Mouse (Mus musculus): ENCODE data around the gene Pmp22.

Gene Pmp22

DNA sequence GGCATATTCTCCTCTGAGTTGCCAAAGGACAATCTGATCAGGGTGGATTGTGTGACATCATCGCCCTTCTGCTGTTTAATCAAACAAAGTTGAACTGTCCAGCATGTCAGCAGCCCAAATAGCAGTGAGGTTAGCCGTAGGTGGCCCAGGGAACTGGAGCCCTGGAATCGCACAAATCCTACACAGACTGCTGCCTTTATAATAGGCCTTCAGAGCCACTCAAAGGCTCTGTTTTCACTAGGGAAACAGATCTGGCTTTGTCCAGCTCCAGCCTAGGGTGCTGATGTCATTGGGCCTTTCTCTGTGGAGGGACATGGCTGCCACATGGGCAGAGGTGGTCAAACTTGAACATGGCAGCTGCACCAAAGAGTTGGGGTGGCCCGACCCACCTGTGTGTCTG is 28.3 kb downstream of the Pmp22 start:
- in situ Hi-C loops (cut with MboI, MseI): no loop called here

DNA sequence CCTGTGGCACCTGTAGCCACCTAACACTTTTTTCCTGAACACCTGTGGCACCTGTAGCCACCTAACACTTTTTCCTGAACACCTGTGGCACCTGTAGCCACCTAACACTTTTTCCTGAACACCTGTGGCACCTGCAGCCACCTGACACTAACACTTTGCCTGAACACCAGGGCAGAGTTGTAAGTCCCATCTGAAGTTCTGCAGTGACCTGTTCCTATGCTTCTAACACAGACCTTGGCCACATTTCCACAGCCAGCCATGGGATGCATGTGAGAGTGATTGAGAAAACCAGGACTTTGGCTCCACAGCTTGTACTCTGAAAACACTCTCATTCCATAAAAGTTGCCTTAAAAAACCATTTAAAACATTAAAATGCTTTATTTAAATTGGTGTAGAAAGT is 32.1 kb downstream of the Pmp22 start:
- in situ Hi-C loops (cut with MboI, MseI): loop anchor here (10.0 kb wide), 1 partner anchor 406 kb away; the partner anchor contains the start of gene Gm10428

DNA sequence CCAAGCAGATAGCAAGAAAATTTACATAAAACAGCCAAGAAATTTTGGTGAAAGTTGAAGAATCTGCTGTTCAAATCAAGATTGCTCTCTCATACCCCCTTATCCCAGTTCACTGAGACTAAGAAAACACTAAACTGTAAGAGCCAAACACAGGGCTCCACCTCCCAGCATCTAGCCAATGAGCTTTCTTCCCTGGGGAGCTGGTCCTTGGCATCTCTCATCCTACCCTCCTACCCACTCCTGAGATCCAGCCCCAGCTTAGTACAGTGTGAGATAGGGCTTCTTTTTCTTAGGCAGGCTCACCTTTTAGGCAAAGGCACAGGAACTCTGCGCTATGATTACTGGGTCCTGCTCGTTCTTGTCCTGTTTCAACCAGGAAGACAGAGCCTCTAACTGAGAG is 34.0 kb downstream of the Pmp22 start:
- in situ Hi-C loops (cut with MboI, MseI): loop anchor here (10.0 kb wide), 1 partner anchor 408 kb away; the partner anchor contains the start of gene Gm10428

DNA sequence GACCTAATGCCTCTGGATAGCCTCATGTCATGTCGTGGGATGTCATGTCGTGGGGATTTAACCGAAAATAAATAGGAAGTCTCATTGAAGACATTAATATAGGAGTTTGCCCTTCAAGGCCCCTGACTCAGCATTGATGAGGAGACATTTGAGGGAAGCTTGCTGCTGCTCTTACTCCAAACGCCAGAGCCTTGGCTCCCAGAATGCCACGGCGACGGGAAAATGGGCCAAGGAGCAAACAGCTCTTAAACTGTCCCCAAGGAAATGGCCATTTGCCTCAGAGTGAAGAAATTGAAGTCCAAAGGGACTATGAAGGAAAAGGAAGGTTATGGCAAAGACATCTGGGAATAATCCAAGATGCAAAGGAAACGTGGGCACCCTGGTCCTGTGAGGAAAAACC is 34.8 kb downstream of the Pmp22 start:
- in situ Hi-C loops (cut with MboI, MseI): loop anchor here (10.0 kb wide), 1 partner anchor 409 kb away; the partner anchor contains the start of gene Gm10428

DNA sequence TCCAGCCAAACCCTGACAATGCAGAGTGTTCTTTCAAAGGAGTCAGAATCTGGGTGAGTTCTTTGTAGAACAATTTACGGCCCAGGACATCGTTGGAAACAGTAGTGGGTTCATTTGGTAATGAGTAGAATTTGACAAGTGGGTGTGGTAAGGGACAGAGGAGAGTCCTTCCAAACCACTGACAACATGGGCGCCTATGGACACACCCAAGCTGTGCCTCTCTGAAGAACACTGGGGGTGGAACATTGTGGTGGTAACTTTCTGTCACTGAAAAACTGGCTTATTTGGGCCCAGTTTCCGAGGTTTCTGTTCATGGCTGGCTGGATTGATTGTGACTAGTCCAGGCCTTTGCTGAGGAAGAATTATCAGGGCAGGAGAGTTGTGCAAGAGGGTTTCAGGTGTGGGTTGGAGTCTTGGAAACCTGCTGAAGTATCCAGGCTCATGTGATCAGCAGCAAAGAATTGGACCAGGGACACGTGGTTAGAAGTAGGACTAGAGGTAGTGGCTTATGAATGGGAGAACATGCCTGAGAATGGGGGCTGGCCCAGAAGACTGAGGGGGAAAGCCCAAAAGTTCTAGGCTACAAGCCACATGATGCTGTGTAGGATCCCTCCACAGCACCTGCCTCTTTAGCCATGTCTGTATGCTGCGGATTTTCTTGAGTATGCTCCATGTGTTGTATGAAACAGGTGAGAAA is 35.4 kb downstream of the Pmp22 start:
- in situ Hi-C loops (cut with MboI, MseI): loop anchor here (10.0 kb wide), 1 partner anchor 409 kb away; the partner anchor contains the start of gene Gm10428

DNA sequence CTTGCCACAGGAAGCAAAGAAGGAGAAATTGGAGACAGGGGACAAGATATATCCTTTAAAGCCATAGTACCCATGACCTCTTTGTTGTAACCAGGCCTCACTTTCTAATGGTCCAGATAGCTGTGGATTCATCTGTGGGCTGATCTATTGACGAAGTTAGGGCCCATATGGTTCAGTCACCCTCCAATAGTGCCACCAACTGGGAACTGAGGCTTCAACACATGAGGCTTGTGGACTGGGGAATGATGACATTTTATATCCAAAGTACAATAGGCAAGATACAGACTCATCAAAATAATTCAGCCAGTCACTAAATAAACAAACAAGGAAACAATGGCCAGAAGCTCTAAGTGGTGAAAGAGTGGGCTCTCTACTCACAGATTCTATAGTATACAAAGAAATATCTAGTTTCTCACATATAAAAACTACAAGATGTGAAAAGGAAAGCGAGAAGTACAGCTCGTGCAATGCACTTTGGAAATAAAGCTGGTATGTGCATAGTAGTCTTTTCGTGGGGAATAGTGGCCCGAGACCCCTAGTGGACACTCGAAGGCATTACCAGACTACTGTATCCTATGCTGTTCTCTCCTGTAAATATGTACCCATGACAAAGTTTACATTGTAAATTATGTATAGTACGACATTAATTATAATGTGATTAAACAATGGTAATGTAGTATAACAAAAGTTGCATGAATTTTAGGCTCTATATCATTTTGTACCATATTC is 36.1 kb downstream of the Pmp22 start:
- in situ Hi-C loops (cut with MboI, MseI): loop anchor here (10.0 kb wide), 1 partner anchor 410 kb away; the partner anchor contains the start of gene Gm10428

DNA sequence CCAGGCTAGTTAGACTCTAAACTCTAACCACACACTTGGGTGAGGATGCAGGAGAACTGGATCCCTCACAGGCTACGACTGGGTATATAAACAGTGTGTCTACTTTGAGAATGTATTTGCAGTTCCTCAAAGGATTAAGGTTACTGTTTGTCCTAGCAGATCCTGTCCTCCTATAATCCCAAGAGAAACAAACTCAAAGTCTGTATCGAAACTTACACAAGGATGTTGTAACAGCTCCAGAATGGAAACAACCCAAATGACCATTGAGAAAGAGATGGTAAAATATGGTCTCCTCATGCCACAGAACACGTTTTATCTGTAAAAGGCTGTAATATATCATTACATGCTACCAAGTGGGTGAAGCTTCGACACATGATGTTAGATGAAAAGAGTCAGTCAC is 39.0 kb downstream of the Pmp22 start:
- in situ Hi-C loops (cut with MboI, MseI): loop anchor here (10.0 kb wide), 1 partner anchor 413 kb away; the partner anchor contains the start of gene Gm10428

DNA sequence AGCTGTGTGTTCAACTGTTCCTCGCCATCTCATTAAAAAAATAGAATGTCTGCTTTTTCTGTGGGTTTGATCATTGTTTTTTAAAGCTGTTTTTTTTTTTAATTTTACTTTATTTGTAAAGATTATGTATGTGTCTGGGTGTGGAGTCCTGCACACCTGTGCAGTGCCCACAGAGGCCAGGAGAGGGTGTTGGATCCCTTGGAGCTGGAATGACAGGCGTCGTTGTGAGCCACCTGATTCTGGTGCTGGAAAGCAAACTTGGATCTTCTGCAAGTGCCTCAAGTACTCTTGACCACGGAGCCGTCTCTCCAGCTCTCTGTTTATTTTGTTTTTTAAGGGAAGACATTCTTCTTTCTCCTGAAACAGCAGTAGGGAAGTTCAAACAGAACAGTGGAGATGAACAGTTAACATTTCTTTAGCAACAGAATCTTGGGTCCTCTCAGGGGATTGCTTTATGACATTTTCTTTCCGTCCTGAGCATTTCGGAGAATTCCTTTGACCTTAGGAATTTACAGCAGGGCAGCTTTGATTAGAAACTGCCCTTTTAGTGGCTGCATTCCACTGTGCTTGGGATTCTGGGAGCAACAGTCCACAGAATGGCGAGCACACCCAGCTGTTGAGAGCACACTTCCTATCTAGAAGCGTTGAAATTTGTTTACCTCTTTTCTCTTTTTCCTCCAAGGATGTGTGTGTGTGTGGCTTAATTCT is 39.9 kb downstream of the Pmp22 start:
- in situ Hi-C loops (cut with MboI, MseI): loop anchor here (10.0 kb wide), 1 partner anchor 414 kb away; the partner anchor contains the start of gene Gm10428

DNA sequence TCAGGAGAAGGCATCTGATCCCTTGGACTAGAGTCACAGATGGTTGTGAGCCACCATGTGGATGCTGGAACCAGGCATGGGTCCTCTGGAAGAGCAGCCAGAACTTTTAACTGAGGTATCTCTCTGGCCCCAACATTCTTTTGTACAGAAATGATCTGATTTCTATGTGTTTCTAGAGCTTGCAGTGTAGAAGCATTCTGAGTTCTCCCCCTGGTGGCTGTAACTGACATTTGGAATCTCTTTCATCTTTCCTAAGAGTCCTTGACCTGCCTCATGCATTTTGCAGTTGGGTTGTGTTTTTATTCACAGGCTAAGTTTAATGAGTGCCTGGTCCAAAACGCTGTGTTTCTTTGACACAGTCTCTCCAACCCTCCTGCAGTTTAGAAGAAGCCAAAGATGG is 43.2 kb downstream of the Pmp22 start:
- in situ Hi-C loops (cut with MboI, MseI): no loop called here

DNA sequence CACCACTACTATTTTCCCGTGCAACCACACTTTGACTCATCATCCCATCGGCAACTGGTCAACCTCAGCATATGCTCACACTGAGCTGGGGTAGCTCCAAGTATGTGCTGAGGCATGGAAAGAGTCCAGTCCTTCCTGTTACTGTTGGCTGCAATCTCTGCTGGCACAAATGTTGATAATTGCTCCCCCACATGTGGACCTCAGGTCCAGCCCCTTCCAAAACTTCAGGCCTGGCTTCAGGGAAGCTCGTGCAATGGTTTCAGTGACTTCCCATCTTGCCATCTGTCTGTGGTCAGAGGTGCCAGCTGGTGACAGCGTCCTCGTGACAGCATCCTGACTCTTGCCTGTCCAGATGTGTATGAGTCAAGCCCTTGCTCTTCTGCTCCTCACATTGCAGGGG is 44.8 kb downstream of the Pmp22 start:
- in situ Hi-C loops (cut with MboI, MseI): no loop called here

DNA sequence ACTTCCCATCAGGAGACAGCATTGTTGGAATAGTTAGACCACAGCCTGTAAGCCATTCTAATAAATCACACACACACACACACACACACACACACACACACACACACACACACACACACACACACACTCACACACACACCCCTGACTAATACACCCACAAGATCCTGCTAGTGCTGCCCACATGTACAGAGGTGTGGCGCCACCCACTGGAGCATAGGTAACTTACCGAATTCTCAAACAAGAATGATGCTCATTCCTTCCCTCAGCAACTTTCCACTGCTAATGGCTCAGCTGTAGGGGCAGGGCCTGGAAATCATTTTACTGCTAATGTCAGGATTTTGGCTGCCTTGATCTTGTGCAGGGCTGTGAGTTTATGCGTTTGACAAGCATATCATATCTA is 46.5 kb downstream of the Pmp22 start:
- in situ Hi-C loops (cut with MboI, MseI): no loop called here

DNA sequence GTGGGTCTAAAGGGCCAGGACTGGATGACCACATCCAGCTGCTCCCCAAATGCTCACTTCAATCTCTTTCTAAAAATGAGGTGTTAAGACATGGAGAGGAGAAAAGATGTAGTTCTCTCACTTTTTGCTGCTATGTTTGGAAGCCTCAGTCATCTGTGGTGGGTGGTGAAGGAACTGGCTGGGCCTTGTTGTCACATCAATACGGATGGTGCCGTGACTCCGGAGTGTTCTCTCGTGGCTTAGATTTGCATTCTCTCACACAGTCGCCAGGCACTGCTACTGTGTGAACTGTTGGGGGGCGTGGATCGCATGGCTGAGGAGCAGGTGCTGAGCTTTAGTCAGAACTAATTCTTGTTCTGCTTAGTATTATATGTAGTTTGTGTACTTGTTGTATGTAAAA is 47.6 kb downstream of the Pmp22 start:
- in situ Hi-C loops (cut with MboI, MseI): no loop called here

DNA sequence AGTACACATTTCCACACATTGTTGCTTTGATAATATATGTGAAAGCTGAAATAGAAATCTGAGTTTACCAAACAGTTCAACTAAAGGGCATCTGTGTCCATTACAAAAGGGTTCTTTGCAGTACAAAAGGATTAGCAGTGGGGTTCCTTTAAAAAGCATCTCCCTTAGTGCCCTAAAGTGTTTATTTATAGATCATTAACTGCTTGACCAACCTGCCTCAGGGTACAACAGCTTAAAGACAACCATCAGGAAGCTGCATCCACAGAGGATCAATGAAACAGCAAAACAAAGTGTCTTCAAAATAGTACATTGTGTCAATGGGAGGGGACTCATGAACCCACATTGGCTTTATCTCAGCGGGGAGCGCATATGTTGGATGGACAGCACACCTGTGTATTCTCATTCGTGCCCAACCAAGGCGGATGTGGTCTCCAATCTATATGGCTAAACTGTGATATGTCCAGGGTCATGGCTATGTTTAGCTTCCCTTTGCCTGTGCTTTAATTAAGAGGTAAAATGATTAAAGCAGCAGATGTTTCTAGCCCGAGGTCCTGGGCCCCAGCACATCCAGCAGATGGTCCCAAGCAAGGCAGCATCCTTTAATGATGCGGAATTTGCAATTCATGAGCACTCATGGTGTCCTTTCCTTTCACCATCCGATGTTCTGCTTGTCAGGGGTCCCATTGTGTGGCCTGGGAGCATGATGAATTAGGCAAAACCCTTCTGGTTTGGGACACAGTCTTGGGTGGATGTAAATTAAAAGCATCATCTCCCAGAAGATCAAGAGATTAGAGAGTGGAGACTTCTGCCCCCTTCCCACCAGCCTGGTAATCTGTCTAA is 51.7 kb downstream of the Pmp22 start:
- in situ Hi-C loops (cut with MboI, MseI): no loop called here

DNA sequence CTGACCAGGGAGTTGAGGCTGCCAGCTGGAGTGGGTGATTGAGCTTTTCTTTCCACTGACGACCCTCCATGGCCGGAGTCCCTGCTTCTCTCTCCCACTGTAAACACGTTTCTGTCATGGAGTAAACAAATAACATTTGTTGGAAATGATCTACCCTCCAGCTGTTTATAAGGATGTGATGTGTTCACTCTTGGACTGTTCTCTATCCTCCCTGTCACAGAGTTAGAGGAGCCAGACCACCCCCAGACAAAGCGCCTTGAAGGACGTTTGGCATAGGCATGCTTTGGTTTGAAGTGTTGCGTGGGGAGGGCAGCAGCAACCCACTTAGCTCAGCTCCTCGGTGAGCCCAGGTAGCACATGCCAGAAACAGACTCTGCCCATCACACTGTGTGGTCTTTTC is 60.0 kb downstream of the Pmp22 start:
- in situ Hi-C loops (cut with MboI, MseI): no loop called here

DNA sequence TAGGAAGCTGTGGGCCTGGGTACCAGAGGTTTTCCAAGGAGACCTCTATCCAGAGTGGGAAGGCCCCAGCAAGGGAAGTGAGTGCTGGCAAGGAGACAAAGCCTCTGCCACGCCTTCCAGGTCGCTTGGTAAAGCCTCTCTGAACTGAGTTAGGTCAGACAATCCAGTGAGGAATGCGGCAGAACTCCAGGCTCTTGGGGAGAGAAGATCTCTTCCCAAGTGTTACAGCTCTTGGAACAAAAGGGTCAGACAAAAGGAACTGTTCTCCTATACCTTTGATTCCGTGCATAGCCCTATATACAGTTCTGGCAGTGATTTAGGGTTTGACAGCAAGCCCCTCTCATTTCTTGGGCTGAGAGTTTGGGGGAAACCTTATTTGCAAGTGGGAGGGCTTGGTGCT is 69.3 kb downstream of the Pmp22 start:
- in situ Hi-C loops (cut with MboI, MseI): no loop called here

DNA sequence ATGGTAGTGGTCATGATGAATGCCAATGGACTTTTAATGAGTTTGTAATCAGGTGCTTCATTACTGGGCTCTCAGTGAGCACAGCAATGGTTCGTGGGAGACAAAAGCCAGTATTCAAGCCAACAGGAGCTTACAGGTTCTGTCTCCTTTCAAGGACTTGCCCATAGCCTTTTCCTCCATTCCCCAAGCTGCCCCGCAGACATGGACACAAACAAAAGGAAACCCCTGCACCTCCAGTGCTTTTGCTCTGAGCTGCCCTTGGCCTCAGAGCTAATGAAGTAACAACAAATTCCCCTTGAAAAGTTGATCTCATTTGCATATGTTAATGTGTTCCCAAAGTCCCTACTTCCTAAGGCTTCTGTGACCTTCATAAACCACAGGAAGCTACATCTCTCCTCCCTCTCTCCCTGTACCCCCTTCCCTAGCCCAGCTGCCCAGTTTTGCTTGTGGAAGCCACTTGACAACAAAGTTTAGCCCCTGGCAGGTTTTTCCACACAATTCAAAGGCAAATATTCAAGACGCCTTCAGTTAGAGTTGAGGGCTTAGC is 73.3 kb downstream of the Pmp22 start:
- in situ Hi-C loops (cut with MboI, MseI): no loop called here

Measured in T-helper 1 cell (primary cell).